Mouse (Mus musculus) embryonic facial prominence, embryonic 14.5 days (tissue): ENCODE results near the gene Lama2. TPM values are rescaled to one million over a fixed set of nuclear protein-coding genes. Genes with fewer than 3 reads are reported as not detected.

ENCODE experiments used
- ATAC-seq: fragments of 200-750 bp; cut with Nextera tagmentation; 2 replicates; pipeline ENCODE4 v1.8.0; 2017; ENCODE audit warnings: low read depth, moderate number of reproducible peaks, moderate TSS enrichment
- DNase-seq: peaks from one replicate; pipeline ENCODE4 v3.0.0-alpha.2; 2015; ENCODE audit warnings: low spot score
- H3K27ac ChIP-seq: fragments of 300-500 bp; sonication (generic); replicated peaks from 2 replicates; pipeline ENCODE4 v1.5.1; 2014; ENCODE audit warnings: low read depth, mild to moderate bottlenecking, low read length, moderate library complexity
- H3K27me3 ChIP-seq: fragments of 300-500 bp; sonication (generic); replicated peaks from 2 replicates; pipeline ENCODE4 v1.6.1; 2014; ENCODE audit warnings: low read length; ENCODE audit not compliant: control insufficient read depth, insufficient read depth
- H3K36me3 ChIP-seq: fragments of 300-500 bp; sonication (generic); 2 replicates; pipeline ENCODE4 v1.6.1; 2014; ENCODE audit warnings: low read length, mixed read lengths; ENCODE audit not compliant: control insufficient read depth, insufficient read depth
- H3K4me1 ChIP-seq: fragments of 300-500 bp; sonication (generic); 2 replicates; pipeline ENCODE4 v1.6.1; 2014; ENCODE audit warnings: antibody characterized with exemption, low read length; ENCODE audit not compliant: control insufficient read depth, insufficient read depth
- H3K4me2 ChIP-seq: fragments of 300-500 bp; sonication (generic); 2 replicates; pipeline ENCODE4 v1.6.1; 2014; ENCODE audit warnings: low read depth, mild to moderate bottlenecking, low read length, moderate library complexity, mixed read lengths
- H3K4me3 ChIP-seq: fragments of 300-500 bp; sonication (generic); 2 replicates; pipeline ENCODE4 v1.5.1; 2014; ENCODE audit warnings: low read depth, mild to moderate bottlenecking, low read length
- H3K9ac ChIP-seq: fragments of 300-500 bp; sonication (generic); 2 replicates; pipeline ENCODE4 v1.6.1; 2014; ENCODE audit warnings: low read depth, mild to moderate bottlenecking, low read length, moderate library complexity, mixed read lengths
- H3K9me3 ChIP-seq: fragments of 300-500 bp; sonication (generic); 2 replicates; pipeline ENCODE4 v1.6.1; 2016; ENCODE audit warnings: low read length; ENCODE audit not compliant: control insufficient read depth
- WGBS: fragments of 180-500 bp; shearing (Covaris S2); extraction: QIAGEN DNeasy Blood & Tissue Kit; methylation state at CpG from one replicate; pipeline ENCODE4 v1.1.7; 2014; 5-methylcytosine and 5-hydroxymethylcytosine counted together
- polyA plus RNA-seq: library from polyadenylated mRNA; unstranded; fragments of >200 nt; fragmentation: Nextera tagmentation; extraction: Ambion mirVana; gene quantifications from 2 replicates; pipeline ENCODE4 v1.2.1, GENCODE M21; 2014

The Lama2 gene
- polyA plus RNA-seq, 1 experiment from 2014 or later: 34.2 TPM

GRCm38 (mm10) chr10:26982621-26983020 lies 636.9 kb downstream of the Lama2 start:
- Histone ChIP-seq H3K27me3 (no peaks in the 10 kb centered on the region), H3K36me3 (no peaks in the 10 kb centered on the region), H3K9me3 (no peaks in the 10 kb centered on the region), H3K9ac (no peak overlapping the region), H3K27ac (no peak overlapping the region), H3K4me3 (no peak overlapping the region), H3K4me1 (no peaks in the 10 kb centered on the region), H3K4me2 (no peak overlapping the region)
- 84% methylated on average over 2 of the region's 2 CpGs for WGBS
- ATAC-seq: no peak
- DNase-seq: no peak

DNA sequence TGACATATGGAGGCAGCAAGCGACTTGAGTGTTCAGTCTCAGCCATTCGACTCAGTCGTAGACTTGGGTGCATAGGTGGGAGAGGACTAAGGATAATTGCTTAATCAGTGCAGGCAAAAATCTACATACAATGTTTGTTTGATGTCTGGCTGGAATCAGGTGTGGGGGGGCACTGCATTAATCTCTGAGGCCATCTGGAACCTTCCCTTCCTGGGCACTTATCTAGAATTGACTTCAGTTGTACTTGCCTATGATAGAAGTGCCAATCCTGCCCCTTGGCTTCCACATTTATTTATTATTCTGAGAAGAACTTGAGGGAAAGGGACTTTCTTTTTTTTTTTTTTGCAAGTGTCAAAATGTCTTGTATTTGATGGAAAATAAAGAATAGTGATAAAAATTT lies 644.2 kb downstream of the Lama2 start:
- no peak overlapping the region for H3K27ac ChIP-seq
- 86% methylated on average over 3 of the region's 3 CpGs for WGBS
- no peaks in the 10 kb centered on the region for H3K4me1 ChIP-seq
- H3K36me3 ChIP-seq: no peaks in the 10 kb centered on the region
- DNase-seq: no peak
- no peaks in the 10 kb centered on the region for H3K9me3 ChIP-seq
- H3K9ac ChIP-seq: no peak overlapping the region
- no peak overlapping the region for H3K4me3 ChIP-seq
- ATAC-seq: no peak
- H3K4me2 ChIP-seq: no peak overlapping the region
- no peaks in the 10 kb centered on the region for H3K27me3 ChIP-seq

GRCm38 (mm10) chr10:26974224-26974623 lies 645.3 kb downstream of the Lama2 start:
- Histone ChIP-seq H3K4me2 (no peak overlapping the region), H3K4me3 (no peak overlapping the region), H3K27ac (no peak overlapping the region), H3K27me3 (no peaks in the 10 kb centered on the region), H3K9me3 (no peaks in the 10 kb centered on the region), H3K36me3 (no peaks in the 10 kb centered on the region), H3K9ac (no peak overlapping the region), H3K4me1 (no peaks in the 10 kb centered on the region)
- DNase-seq: no peak
- 82% methylated on average over 1 of the region's 1 CpGs for WGBS
- no peak for ATAC-seq

- Histone ChIP-seq H3K9me3 (no peaks in the 10 kb centered on the region), H3K27me3 (no peaks in the 10 kb centered on the region), H3K4me3 (no peak overlapping the region), H3K4me1 (no peaks in the 10 kb centered on the region), H3K36me3 (no peaks in the 10 kb centered on the region), H3K27ac (no peak overlapping the region), H3K9ac (no peak overlapping the region), H3K4me2 (no peak overlapping the region)
- ATAC-seq (no peak), DNase-seq (no peak)
- 85% methylated on average over 2 of the region's 2 CpGs for WGBS
Measured at GRCm38 (mm10) chr10:26973575-26973974, 646.0 kb downstream of the Lama2 start.

DNA sequence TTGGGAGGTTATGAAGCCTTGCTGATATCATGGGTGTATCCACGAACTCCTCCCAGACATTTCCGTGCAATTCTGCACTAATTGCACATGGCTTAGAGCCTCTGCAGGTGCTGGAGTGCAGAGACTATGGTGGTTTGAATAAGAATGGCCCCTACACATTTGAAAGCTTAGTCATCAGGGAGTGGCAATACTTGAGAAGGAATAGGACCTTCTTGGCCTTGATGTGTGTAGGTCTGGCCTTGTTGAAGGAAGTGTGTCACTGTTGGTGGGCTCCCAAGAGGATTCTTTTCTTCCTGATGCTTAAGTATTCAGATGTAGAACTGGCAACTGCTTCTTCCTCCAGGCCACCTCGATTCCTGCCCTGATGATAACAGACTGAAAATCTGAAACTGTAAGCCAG lies 661.0 kb downstream of the Lama2 start:
- H3K9me3 ChIP-seq: no peaks in the 10 kb centered on the region
- H3K27me3 ChIP-seq: no peaks in the 10 kb centered on the region
- no peaks in the 10 kb centered on the region for H3K4me1 ChIP-seq
- DNase-seq (no peak), ATAC-seq (no peak)
- no peaks in the 10 kb centered on the region for H3K36me3 ChIP-seq
- 74% methylated on average over 3 of the region's 3 CpGs for WGBS
- H3K4me3 ChIP-seq: no peak overlapping the region
- no peak overlapping the region for H3K27ac ChIP-seq
- no peak overlapping the region for H3K9ac ChIP-seq
- H3K4me2 ChIP-seq: no peak overlapping the region

DNA sequence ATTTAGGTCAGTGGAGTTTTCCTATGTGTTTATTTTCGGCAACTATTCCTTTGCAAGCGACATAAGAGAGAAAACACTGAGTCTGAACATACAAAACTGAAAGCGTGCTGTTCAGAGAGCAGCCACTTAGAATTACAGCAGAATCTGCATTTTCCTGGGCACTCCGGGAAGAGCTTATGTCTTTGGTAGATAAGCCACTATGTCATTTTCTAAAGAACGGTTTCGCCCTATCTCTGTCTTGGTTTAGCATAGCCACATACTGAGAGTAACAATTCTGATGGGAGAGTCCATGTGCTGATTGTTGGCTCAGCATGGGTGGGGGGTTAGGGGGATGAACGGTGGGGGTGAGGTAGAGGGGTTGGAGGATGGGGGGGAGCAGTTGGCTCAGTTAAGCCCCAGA lies 669.1 kb downstream of the Lama2 start:
- H3K4me3 ChIP-seq: no peak overlapping the region
- 87% methylated on average over 7 of the region's 7 CpGs for WGBS
- DNase-seq (no peak), ATAC-seq (no peak)
- no peak overlapping the region for H3K9ac ChIP-seq
- H3K27me3 ChIP-seq: no peaks in the 10 kb centered on the region
- no peak overlapping the region for H3K4me2 ChIP-seq
- no peak overlapping the region for H3K27ac ChIP-seq
- no peaks in the 10 kb centered on the region for H3K9me3 ChIP-seq
- no peaks in the 10 kb centered on the region for H3K4me1 ChIP-seq
- no peaks in the 10 kb centered on the region for H3K36me3 ChIP-seq

DNA sequence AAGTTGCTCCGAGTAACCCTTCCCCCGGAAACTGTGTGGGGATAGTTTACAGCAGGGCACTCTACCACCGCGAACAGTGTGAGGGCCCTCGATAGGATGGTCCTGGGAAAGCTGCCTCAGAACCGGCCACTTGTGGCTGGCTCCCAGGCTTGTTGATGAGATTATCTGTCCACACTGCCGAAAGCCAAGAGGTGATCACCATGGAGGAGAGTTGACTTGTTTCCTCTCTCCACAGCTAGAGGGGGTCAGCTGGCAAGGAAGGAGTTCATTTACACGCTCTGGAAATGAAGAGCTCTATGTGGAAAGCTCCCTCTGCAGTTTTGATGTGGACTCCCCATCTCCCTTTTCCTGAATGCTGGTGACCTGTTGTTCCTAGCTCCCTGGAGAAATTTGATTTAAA lies 669.9 kb downstream of the Lama2 start:
- no peak for ATAC-seq
- Histone ChIP-seq H3K27ac (no peak overlapping the region), H3K4me1 (no peaks in the 10 kb centered on the region), H3K36me3 (no peaks in the 10 kb centered on the region), H3K4me3 (no peak overlapping the region), H3K9ac (no peak overlapping the region), H3K4me2 (no peak overlapping the region), H3K27me3 (no peaks in the 10 kb centered on the region), H3K9me3 (no peaks in the 10 kb centered on the region)
- no peak for DNase-seq
- 68% methylated on average over 8 of the region's 8 CpGs for WGBS

GRCm38 (mm10) chr10:26948331-26948730 lies 671.2 kb downstream of the Lama2 start:
- no peak for DNase-seq
- no peak overlapping the region for H3K27ac ChIP-seq
- no peak overlapping the region for H3K4me2 ChIP-seq
- ATAC-seq: no peak
- H3K4me3 ChIP-seq: no peak overlapping the region
- no peaks in the 10 kb centered on the region for H3K36me3 ChIP-seq
- H3K4me1 ChIP-seq: no peaks in the 10 kb centered on the region
- WGBS: 75% methylated on average over 2 of the region's 2 CpGs
- no peak overlapping the region for H3K9ac ChIP-seq
- H3K27me3 ChIP-seq: no peaks in the 10 kb centered on the region
- H3K9me3 ChIP-seq: no peaks in the 10 kb centered on the region

DNA sequence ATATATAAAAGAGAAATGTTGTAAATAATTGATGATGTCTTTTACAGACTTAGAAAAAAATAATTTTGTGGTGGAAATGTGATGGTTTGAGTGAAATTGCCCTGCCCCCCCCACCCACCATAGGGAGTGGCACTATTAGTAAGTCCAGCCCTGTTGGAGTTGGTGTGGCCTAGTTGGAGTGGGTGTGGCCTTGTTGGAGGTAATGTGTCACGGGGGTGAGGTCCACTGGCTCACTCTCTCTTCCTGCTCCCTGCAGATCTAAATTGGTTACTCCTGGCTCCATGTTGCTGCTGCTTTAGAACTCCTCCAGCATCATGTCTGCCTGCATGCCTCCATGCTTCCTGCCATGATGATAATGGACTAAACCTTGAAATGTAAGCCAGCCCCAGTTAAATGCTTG lies 680.0 kb downstream of the Lama2 start:
- ATAC-seq: no peak

More for the DNA sequence above, 680.0 kb downstream of the Lama2 start:
- H3K9me3 ChIP-seq: no peaks in the 10 kb centered on the region
- no peaks in the 10 kb centered on the region for H3K27me3 ChIP-seq
- H3K27ac ChIP-seq: no peak overlapping the region
- no peaks in the 10 kb centered on the region for H3K4me1 ChIP-seq
- H3K36me3 ChIP-seq: no peaks in the 10 kb centered on the region
- no peak overlapping the region for H3K4me3 ChIP-seq
- no peak overlapping the region for H3K9ac ChIP-seq
- WGBS: 43% methylated on average over 1 of the region's 1 CpGs
- no peak overlapping the region for H3K4me2 ChIP-seq
- no peak for DNase-seq
